Mouse (Mus musculus) c-Kit-positive CD71-positive TER-119-negative erythroid progenitor cells, embryonic 14.5 days (primary cell): ENCODE measurements around the gene Hunk.

Source experiments
- DNase-seq: peaks from one replicate; pipeline ENCODE4 v3.0.0-alpha.2; 2013; ENCODE audit warnings: low read depth

Gene Hunk

DNA sequence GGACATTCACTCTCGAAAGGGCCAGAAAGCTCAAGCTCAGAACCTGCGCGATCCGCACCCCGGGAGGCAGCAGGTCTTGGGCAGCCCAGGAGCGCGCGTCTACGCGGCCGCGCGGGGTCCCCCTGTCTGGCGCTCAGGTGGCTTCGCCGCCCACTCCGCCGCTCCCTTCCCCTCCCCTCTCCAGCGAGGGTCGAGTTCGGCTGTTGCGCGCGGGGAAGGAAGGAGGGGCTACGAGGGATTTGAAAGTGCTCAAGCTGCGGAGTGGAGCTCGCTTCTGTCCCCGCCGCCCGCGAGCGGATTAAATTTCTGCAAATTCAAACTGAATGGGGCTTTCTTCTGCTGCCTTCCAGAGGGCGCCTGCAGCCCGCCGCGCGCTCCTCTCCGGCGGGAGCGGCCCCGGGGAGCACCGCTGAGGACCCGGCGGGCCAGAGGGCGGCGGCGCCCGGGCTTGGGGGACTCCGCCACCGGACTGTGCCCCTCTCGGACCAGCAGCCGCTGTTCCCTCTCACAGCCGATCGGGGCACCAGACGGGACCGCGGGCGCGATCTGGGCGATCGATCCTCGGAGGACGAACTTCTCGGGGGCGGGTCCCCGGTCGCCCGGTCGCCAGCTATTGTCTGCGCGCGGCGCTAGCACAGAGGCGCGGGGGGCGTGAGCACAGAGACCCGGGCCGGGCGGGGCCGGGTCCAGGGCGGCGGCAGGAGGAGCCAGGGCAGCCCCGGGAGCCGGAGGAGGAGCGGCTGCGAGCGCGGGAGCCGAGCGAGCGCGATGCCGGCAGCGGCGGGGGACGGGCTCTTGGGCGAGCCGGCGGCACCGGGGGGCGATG, at the start of gene Hunk:
Hunk (plus strand) TSS at position 326 of the 826 bp plus-strand sequence.
- DNase-seq, result no peak

DNA sequence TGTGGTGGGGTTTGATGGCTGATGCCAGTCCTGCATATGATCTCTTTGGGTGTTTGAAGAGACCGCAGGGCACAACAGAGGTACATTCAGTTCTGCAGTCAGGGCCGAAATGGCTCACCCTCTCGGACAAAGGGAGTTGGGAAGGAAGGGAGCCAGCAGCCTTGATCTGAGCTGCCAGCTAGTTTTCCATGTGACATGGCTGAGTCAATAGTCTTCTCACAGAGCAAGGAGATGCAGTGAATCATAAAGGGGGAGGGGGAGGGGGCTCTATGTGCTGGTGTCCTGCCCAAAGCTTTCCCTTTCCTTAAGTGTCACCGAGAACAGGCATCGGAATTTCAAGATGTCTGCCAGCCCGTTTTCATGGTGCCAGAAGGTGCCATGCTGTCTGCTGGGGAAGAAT, 46.8 kb upstream of the Hunk start:
- DNase-seq, result no peak

DNA sequence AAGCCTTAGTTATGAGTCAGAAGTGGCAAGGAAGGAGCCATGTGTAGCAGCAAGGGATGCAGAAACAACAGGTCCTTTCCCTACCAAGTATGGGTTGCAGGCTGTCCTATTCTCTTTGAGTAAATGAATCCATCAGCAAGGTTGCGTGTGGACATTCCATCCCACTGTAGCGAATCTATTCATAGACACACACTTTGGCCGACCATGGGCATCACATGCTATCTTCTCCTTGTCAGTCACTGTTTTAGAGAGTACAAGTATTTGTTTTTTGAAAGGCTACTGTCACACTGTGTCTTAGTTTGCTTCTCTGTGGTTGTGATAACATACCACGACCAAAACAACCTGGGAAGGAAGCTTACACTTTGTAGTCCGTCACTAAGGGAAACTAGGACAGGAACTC, 44.7 kb upstream of the Hunk start:
- DNase-seq, result no peak

DNA sequence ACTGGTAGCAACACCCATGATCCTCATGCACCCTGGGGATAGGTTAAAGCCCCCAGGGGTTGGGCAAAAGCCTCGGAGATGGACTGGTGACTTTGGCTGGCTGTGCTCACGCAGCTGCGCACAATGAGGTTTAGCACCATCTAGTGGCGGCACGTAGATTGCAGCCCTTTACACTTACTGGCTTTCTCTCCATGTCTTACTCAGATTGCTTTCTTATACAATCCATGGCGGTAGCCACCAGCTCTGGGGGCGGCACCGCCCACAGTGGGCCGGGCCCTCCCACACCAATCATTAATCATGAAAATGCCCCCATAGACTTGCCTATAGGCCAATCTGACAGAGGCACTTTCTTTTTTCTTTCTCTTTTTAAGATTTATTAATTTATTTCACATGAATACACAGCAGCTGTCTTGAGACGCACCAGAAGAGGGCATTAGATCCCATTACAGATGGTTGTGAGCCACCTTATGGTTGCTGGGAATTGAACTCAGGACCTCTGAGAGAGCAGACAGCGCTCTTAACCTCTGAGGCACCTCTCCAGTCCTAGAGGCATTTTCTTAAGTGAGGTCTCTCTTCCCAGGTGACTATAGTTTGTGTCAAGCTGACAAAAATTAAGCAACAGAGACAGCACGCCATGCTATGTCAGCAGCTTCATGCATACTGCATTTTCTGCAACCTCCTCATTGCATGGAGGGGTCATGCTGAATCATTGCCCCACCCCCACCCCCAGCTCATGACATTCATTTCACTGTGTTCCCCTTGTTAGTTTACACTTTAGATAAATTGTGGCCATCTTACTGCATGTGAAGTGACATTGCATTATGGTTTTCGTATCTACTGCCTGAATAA, 35.9 kb upstream of the Hunk start:
- DNase-seq, result no peak

DNA sequence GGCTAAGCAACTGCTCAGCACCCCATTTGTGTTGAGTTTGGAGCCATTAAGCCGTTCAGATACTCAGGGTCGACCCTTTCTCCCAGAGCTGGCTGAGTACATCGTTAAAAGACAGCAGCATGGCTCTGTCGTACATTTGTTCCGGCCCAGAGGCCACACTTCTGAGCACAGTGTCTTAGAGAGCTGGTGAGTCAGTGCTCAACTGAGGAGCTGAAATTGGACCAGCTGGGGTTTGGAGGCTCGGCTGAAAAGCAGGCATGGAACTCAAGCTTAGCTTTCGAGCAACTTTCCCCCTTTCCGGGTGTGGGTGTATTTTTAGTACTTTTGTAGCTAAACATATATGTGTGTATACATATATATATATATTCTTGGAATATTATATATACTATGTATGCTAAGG, 34.1 kb upstream of the Hunk start:
- no peak for DNase-seq

DNA sequence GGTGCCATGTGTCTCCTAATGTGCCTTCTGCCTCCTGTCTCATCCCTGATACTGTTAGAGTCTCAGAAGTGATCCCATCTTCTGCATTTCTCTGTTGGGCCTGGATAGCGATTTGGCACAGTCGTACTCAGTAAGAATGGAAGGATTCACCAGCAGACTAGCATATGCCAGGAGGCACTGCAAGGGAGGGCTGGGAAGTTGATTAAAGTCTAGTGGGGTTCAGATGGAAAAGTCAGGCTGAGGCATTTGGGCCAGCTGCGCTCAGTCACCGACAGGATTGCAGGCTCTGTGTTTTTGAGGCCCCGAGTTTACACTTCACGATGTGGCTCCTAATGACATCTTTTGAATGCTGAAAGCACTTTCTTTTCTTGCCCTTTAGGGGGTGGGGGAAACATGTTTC, 33.1 kb upstream of the Hunk start:
- no peak for DNase-seq

DNA sequence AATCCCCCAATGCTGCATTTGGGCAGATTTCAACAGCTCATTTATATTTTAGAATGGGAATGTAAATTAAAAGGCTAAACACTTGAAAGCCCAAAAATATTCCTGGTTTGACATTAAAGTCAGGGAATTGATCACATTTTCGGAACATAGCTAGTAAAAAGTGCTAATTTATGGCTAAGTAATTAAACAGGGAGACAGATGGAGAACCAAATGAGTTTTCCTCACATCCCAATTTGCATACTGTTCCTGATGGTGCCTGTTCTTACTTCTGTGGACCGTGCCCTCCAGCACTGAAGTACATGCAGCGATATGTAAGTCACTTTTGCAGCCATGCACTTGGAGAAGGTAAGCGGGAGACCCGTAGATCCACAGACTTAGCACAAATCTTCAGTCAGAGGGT, 32.7 kb upstream of the Hunk start:
- DNase-seq, result no peak

DNA sequence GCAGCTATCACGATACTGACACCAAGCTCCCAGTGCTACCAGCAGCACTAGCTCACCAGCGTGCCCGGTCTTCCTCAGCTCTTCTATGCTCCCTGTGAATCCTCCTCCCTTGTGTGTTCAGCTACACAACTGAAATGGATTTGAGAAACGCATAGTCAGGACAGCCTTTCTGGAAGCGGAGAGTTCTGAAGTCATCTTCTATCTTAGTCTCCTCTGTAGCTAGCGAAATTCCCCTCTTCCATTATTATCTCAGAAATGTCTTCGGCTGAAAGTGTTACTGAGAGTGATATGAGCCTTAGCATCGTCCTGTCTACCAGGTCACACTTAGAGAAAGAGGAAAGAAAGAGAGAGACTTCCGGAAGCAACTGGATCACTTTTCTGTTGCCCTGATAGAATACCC, 26.5 kb upstream of the Hunk start:
- DNase-seq, result no peak

DNA sequence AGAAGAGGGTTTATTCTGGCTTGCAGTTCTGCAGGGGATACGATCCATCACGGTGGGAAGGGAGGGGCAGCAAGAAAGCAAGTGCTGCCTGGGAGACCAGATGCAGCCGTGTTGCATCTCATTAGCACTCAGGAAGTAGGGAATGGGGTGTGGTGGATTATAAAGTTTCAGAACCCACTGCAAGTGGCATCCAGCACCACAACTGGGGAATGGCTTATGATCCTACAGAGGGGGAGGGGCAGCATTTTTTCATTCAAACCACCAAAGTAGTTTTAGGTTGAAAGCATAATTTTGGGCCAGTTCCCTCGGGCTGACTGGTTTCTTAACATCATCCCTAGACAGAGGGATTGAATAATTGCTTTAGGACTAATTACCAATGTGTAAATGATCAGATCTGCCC, 26.1 kb upstream of the Hunk start:
- no peak for DNase-seq

DNA sequence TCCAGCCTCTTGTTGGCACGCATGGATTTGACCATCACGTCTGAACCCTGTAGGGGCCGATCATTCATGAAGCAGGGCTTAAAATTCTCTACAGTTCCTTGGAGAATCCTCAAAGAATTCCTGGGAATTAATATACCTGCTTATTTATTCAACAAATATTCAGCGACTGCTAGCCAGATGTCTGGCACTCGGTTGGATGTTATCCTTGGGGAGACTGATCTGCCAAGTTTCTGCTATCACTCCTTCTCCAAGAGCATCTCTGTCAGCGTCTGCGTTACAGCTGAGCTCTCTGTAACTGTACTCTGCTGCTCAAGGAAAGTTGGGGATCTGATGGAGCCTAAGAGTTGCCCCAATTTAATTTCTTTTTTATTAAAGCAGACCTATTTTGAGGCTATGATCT, 25.5 kb upstream of the Hunk start:
- DNase-seq, result no peak

DNA sequence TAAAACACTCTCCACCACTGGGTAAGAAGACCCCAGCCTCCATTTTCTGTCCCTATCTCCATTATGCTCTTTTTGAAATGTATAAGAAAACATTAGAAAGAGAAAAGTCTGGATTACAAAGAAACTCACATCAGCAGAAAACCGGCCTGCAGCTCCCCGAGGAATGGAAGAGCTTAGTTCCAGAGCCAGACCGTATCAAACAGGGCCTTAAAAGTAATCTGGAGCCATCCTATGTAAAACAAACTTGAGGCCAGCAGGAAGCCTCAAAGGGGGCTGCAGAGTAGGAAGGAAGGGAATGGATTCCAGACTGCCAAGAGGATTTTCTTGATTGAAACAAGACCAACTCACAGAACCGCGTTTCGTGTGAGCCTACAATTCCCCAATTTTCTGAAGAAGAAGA, 22.9 kb upstream of the Hunk start:
- no peak for DNase-seq

DNA sequence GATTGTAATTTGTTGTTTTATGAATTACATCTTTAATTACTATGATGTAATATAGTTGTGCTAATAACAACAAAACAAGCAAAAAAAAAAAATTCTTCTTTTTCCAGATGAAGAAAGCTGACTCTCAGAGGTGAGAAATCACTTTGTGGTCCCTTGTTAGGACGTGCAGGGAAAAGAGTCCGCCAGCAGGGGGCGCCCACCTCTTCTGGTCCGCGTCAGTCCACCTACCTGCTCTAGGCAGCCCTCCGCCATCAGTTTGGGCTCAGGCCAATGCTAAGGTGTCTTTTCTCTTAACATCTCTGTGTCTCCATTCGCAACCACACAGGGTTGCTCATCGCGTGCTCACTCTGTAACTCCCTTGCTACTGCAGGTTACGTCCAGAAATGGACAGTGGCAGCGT, 5.9 kb upstream of the Hunk start:
- DNase-seq, result peak; percentile 23

DNA sequence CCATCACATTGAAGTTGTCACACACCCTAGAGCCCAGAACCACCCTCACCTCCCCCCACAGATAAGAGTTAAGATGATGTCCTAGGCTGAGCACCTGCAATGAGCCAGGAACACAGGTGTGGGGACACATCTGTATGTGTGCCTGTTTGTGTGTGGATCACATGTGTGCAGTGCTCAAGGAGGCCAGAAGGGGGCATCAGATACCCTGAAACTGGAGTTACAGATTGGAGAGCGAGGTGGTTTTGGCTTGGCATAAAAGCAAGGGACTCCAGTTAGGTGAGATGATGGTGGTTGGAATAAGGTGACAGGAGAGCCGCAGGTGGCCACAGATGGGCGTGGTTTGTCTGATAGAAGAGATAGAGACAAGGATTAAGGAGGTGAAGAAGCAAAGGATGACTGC, 4.2 kb upstream of the Hunk start:
- DNase-seq, result no peak

DNA sequence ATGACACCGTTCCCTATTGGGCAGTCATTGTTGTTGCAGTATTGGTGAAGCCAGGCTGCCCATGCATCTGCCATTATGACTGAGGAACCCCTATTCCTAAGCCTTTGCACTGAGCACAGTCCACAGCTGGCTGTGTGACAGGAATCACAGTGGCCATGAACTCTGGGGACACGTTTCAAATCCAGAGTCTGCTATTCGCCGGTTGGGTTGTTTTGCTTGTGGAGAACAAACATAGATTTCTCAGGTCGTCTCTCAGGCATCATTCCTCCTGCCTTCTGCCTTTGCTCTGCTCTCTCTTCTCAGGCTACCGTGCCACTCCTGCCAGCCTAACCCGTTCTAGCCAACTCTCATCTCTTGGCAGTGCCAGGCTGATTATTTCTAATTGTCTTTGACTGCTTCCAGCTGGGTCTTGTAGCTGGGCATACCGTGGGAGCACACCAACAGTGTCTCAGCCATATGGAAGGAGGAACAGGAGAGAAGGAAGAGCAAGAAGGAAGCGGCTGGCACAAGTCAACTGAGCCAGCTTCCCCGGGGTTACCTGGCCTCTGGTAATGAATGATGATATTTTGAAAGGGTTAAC, 3.0 kb upstream of the Hunk start:
- DNase-seq, result no peak

DNA sequence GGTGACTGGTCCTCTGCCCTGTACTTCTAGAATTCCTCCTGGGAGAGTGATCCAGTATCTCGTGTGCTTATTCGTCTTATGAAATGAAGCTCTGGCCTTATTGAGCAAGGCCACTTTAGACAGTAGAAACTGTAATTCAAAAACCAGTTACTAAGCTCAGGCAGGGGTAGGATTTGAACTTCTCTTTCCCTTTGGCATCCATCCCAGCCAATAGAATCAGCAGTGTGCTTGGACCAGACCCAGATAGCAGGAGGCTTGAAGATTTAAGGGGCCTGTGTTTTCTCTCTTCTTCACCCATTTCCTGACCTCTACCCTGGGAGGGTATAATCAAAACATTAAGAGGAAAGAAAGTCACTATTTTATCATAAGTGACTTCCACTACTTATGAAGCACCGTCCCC, 1.8 kb upstream of the Hunk start:
- no peak for DNase-seq

DNA sequence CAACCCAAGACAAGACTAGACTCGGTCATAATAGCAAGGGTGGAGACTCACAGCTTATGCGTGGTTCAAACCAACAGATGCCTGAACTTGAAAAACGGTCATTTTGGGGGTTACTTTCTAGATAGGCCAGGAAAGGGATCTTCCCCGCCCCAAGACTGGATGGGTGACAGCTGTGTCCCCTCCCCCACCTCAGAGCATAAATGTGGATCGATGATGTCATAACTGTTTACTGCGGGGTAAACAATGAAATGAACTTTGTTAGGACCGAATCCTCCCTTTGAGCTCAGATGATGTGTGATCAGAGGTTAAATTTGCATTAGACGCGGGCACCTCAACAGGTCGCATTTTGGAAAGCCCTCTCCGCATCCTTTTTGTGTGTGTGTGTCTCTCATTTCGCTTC, 967 bp upstream of the Hunk start:
- DNase-seq, result no peak

DNA sequence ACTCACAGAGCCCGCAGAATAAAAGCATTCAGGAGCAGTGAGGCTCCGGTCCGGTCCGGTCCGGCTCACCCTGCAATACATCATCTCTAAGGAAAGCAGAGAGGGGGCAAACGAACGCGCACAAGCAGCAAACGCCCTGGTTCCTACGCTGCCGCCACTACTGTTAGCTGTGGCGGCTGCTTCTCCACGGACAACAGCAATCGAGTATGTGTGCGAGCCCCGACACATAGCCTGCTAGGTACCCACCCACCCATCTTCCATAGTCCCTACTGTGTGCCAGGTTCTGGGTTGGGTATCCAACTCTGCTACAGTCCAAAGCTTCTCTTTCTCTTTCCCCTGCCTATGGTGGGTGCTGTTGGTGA, 506 bp upstream of the Hunk start:
- DNase-seq, result no peak

DNA sequence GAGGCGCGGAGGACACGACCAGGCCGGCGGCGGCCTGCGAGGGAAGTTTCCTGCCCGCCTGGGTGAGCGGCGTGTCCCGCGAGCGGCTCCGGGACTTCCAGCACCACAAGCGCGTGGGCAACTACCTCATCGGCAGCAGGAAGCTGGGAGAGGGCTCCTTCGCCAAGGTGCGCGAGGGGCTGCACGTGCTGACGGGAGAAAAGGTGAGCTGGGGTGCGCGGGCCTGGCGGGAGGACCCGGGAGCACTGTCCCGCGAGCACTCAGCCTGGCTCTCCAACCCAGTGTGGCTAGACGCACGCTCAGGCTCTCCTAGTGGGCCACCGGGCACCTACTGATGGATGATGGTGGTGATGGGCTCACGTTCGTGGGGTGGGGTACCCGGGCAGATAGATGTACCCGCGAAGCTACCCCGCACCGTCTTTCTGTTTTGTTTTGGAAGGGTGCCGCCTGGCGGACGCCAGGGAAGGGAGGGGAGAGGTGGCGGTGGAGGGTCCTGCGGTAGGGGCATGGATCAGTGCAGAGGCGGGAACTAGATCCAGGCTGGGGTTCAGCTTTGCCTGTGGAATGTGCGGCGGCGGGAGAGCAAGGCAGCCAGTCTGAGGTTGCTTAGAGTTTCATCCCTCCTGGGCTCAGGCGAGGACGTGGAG, 824 bp downstream of the Hunk start:
- no peak for DNase-seq

DNA sequence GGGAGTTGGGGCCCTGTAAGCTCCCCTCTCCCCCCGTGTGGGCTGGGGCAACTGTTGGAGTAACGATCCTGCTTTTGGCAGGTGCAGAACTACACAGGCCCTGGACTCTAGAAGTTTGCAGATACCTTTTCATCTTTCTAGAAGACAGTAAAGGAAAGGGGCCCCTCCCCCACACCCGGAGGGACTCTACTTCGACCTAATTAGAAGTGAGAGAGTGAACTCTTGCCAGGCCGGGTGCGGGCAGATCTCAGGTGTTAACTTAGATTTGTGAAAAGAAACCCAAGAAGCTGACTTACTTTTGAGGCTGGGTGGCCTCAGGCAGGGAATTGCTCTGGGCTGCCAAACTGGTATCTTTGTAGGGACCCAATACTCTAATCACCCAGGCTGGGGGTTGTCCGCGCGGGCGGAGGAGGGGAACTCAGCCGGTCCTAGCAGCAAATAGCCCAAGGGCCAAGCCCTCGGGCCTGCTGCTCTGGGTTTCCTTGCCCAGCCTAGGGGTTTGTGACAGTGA, 1.4 kb downstream of the Hunk start:
- DNase-seq, result no peak

DNA sequence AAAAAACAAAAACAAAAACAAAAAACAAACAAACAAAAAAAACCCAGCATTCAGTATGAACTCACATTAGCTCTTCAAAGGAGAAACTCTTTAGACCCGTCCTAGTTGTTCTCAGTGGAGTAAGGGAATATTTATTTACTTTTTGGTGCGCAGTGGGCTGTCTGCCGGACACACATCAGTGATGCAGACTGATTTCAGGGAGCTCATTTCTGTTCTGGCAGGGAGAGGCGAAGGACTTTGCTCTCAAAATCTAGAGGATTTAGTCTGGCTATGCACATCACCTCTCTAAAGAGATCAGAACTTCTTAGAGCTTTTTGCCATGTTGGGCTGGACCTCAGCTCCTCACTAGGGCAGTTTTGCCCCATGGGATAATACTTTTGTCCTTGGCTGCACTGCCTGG, 2.1 kb downstream of the Hunk start:
- DNase-seq, result no peak

DNA sequence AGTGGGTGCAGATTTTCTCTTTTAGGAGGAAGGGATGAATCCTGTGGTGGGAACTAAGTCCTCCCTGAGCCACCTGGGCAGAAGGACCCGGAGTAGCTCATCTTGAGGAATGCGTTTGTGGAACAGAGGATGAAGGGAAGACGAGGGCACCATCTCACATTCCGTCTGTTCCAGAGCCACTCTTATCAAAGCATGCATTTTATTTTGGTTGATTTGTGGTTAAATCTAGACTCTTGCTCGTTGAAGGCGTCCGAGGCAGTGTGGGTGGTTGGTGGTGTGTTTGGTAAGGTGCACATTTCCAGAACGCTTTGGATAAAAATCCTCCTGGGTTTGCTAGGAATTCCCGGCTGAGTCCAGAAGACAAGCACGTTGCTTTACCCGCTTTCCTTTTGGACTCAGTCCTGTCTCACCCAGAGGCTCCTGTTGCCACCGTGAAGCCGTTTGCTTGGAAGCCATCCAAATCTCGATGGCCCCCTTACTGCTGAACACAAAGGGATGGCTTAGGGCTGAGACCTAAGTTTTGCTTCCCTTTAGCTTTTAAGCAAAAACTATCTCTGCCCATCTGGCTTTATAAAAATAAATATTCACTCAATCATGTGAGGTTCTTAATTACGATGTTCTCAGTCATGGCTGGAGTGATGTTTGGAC, 3.4 kb downstream of the Hunk start:
- DNase-seq, result no peak

DNA sequence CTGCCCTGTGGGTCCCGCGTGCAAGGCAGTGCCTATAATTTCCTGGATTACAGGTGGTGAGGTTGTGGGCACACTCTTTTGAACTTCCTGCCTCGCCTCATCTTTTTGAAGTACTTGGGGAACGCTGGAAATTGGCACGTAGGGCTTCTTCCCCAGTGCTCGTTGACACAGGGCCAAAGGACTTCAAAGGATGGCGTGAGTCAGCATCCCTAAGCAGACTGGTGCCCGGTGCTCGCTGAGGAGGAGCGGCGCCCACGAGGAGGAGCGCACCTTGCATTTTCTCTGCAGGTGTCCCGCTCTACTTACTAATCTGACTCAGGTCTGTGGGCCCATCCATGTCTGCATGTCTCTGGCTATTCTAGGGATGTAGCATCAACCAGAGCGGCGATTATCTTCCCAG, 4.9 kb downstream of the Hunk start:
- no peak for DNase-seq
